Mouse (Mus musculus) liver, postnatal 0 days (tissue): ENCODE results near the gene 3110021N24Rik. TPM values are rescaled to one million over a fixed set of nuclear protein-coding genes. Genes with fewer than 3 reads are reported as not detected.

Source experiments
- ATAC-seq: fragments of 200-750 bp; cut with Nextera tagmentation; 2 replicates; pipeline ENCODE4 v1.8.0; 2017; ENCODE audit warnings: mild to moderate bottlenecking, moderate library complexity
- DNase-seq: peaks from one replicate; pipeline ENCODE4 v3.0.0-alpha.2; 2016
- H3K27ac ChIP-seq: fragments of 300-500 bp; sonication (generic); 2 replicates; pipeline ENCODE4 v1.5.1; 2014; ENCODE audit warnings: antibody characterized with exemption, moderate library complexity, mild to moderate bottlenecking, low read depth
- H3K27me3 ChIP-seq: fragments of 300-500 bp; sonication (generic); 2 replicates; pipeline ENCODE4 v1.6.1; 2014; ENCODE audit warnings: low read length, control low read depth, mixed read lengths; ENCODE audit not compliant: insufficient read depth
- H3K36me3 ChIP-seq: fragments of 300-500 bp; sonication (generic); replicated peaks from 2 replicates; pipeline ENCODE4 v1.6.1; 2014; ENCODE audit warnings: mild to moderate bottlenecking, control low read depth, low read length, moderate library complexity, mixed read lengths; ENCODE audit not compliant: insufficient read depth
- H3K4me1 ChIP-seq: fragments of 300-500 bp; sonication (generic); 2 replicates; pipeline ENCODE4 v1.6.1; 2014; ENCODE audit warnings: antibody characterized with exemption, mild to moderate bottlenecking, control low read depth; ENCODE audit not compliant: insufficient read depth
- H3K4me2 ChIP-seq: fragments of 300-500 bp; sonication (generic); 2 replicates; pipeline ENCODE4 v1.6.1; 2014; ENCODE audit warnings: low read depth, mild to moderate bottlenecking, low read length, moderate library complexity, mixed read lengths
- H3K4me3 ChIP-seq: fragments of 300-500 bp; sonication (generic); 2 replicates; pipeline ENCODE4 v1.5.1; 2014; ENCODE audit warnings: low read depth, low read length
- H3K9ac ChIP-seq: fragments of 300-500 bp; sonication (generic); replicated peaks from 2 replicates; pipeline ENCODE4 v1.6.1; 2014; ENCODE audit warnings: mild to moderate bottlenecking, moderate library complexity
- H3K9me3 ChIP-seq: fragments of 300-500 bp; sonication (generic); 2 replicates; pipeline ENCODE4 v1.6.1; 2016; ENCODE audit warnings: mild to moderate bottlenecking, control low read depth, low read length, mixed read lengths
- CTCF ChIP-seq: sonication (generic); IDR thresholded peaks from 2 replicates; pipeline ENCODE4 v1.5.1; 2016; ENCODE audit warnings: antibody characterized with exemption, low read depth
- EP300 ChIP-seq: IDR thresholded peaks from 2 replicates; pipeline ENCODE4 v1.6.1; 2016; ENCODE audit warnings: antibody characterized with exemption, low read depth, mild to moderate bottlenecking
- WGBS: fragments of 180-500 bp; shearing (Covaris S2); extraction: QIAGEN DNeasy Blood & Tissue Kit; methylation state at CpG from one replicate; pipeline ENCODE4 v1.1.7; 2014; ENCODE audit not compliant: insufficient replicate concordance; 5-methylcytosine and 5-hydroxymethylcytosine counted together
- polyA plus RNA-seq: library from polyadenylated mRNA; unstranded; fragments of >200 nt; fragmentation: Nextera tagmentation; extraction: Ambion mirVana; gene quantifications from 2 replicates; pipeline ENCODE4 v1.2.1, GENCODE M21; 2015

Gene 3110021N24Rik
- polyA plus RNA-seq, 1 experiment from 2014 or later = 0.49 TPM

GRCm38 (mm10) chr4:108768527-108768926 is 49.1 kb downstream of the 3110021N24Rik start:
- H3K36me3 ChIP-seq = no peaks in the 10 kb centered on the region
- TF ChIP-seq CTCF = no peak
- TF ChIP-seq EP300 = no peak
- no peaks in the 10 kb centered on the region for H3K9me3 ChIP-seq
- no peak overlapping the region for H3K4me3 ChIP-seq
- H3K9ac ChIP-seq = no peak overlapping the region
- no peak overlapping the region for H3K4me2 ChIP-seq
- H3K27me3 ChIP-seq = no peaks in the 10 kb centered on the region
- DNase-seq = no peak
- H3K4me1 ChIP-seq = peaks cover 3% of the 10 kb centered on the region; the same call in 1 of the 2 replicates
- ATAC-seq = no peak
- no peak overlapping the region for H3K27ac ChIP-seq

GRCm38 (mm10) chr4:108779763-108780056 is 60.3 kb downstream of the 3110021N24Rik start:
- no peaks in the 10 kb centered on the region; the same call in 1 of the 2 replicates for H3K4me1 ChIP-seq
- 3% methylated on average over 7 of the region's 7 CpGs for WGBS
- TF ChIP-seq EP300 = no peak
- TF ChIP-seq CTCF = no peak
- ATAC-seq (no peak), DNase-seq (no peak)
- peaks cover 8% of the 10 kb centered on the region; the same call in 1 of the 2 replicates for H3K27me3 ChIP-seq
- H3K36me3 ChIP-seq = no peaks in the 10 kb centered on the region
- H3K9me3 ChIP-seq = no peaks in the 10 kb centered on the region
- H3K27ac ChIP-seq = peak overlapping the region; percentile 85
- H3K4me3 ChIP-seq = peak overlapping the region; percentile 68
- peak overlapping the region; percentile 72 for H3K9ac ChIP-seq
- peak overlapping the region; percentile 88 for H3K4me2 ChIP-seq

- H3K27ac ChIP-seq = peak within 1 kb of the TSS; percentile 85
- TF ChIP-seq CTCF = peak; percentile 46
- no peak for TF ChIP-seq EP300
Measured at GRCm38 (mm10) chr4:108780057-108780863, 60.8 kb downstream of the 3110021N24Rik start, which contains the start of gene Zfyve9. Zfyve9 (minus strand) TSS chr4:108780798.

GRCm38 (mm10) chr4:108780864-108781205 is 61.4 kb downstream of the 3110021N24Rik start:
- Histone ChIP-seq H3K4me3 (peak overlapping the region; percentile 68), H3K9ac (peak overlapping the region; percentile 72), H3K27ac (peak overlapping the region; percentile 85; the same call in 1 of the 2 replicates), H3K9me3 (no peaks in the 10 kb centered on the region), H3K4me2 (peak overlapping the region; percentile 88), H3K36me3 (no peaks in the 10 kb centered on the region), H3K27me3 (peaks cover 8% of the 10 kb centered on the region; the same call in 1 of the 2 replicates), H3K4me1 (no peaks in the 10 kb centered on the region; the same call in 1 of the 2 replicates)
- WGBS = 2% methylated on average over 17 of the region's 20 CpGs
- ATAC-seq (peak; percentile 5; the same call in 1 of the 2 replicates), DNase-seq (no peak)
- no peak for TF ChIP-seq EP300
- TF ChIP-seq CTCF = no peak

More at GRCm38 (mm10) chr4:108780057-108780863, 60.8 kb downstream of the 3110021N24Rik start, which contains the start of gene Zfyve9:
- DNase-seq (peak; percentile 83), ATAC-seq (peak; percentile 92)
- Histone ChIP-seq H3K4me3 (peak within 1 kb of the TSS; percentile 68), H3K36me3 (no peaks in the 10 kb centered on the region), H3K27me3 (peaks cover 8% of the 10 kb centered on the region; the same call in 1 of the 2 replicates), H3K4me1 (no peaks in the 10 kb centered on the region; the same call in 1 of the 2 replicates), H3K9me3 (no peaks in the 10 kb centered on the region), H3K9ac (peak within 1 kb of the TSS; percentile 72), H3K4me2 (peak within 1 kb of the TSS; percentile 88)
- WGBS = under 1% methylated on average over 100 of the region's 111 CpGs

- no peaks in the 10 kb centered on the region for H3K36me3 ChIP-seq
- H3K9me3 ChIP-seq = no peaks in the 10 kb centered on the region
- peaks cover 8% of the 10 kb centered on the region; the same call in 1 of the 2 replicates for H3K27me3 ChIP-seq
- peak; percentile 35 for ATAC-seq
- 51% methylated on average over 3 of the region's 3 CpGs for WGBS
- H3K4me3 ChIP-seq = no peak overlapping the region
- peak overlapping the region; percentile 88 for H3K4me2 ChIP-seq
- H3K9ac ChIP-seq = no peak overlapping the region
- H3K4me1 ChIP-seq = no peaks in the 10 kb centered on the region; the same call in 1 of the 2 replicates
- peak overlapping the region; percentile 35; the same call in 1 of the 2 replicates for H3K27ac ChIP-seq
- no peak for TF ChIP-seq CTCF
- TF ChIP-seq EP300 = no peak
- no peak for DNase-seq
Measured at GRCm38 (mm10) chr4:108781596-108781995, 62.1 kb downstream of the 3110021N24Rik start.

GRCm38 (mm10) chr4:108782421-108783085 is 63.1 kb downstream of the 3110021N24Rik start:
- Histone ChIP-seq H3K9ac (no peak overlapping the region), H3K4me1 (no peaks in the 10 kb centered on the region; the same call in 1 of the 2 replicates), H3K36me3 (no peaks in the 10 kb centered on the region), H3K4me3 (no peak overlapping the region), H3K4me2 (no peak overlapping the region), H3K9me3 (no peaks in the 10 kb centered on the region), H3K27me3 (peaks cover 8% of the 10 kb centered on the region; the same call in 1 of the 2 replicates), H3K27ac (no peak overlapping the region)
- DNase-seq (no peak), ATAC-seq (no peak)
- TF ChIP-seq EP300 (no peak), CTCF (no peak)
- 41% methylated on average over 8 of the region's 8 CpGs for WGBS
